Mouse (Mus musculus): ENCODE measurements at regions not wholly inside any gene's neighbourhood (a gene's known extent, or its start where the extent isn't known, plus 50 kb on each side); places are given as distances from the start of the nearest gene placed in this dataset.

- no peak for TF ChIP-seq EP300 (IDR thresholded peaks at IDR 0.05)
- no peak for TF ChIP-seq CTCF (IDR thresholded peaks at IDR 0.05)
Observed at GRCm38 (mm10) chr7:121218031-121218430, 136.6 kb downstream of the Otoa start.

Data from lung, postnatal 0 days (tissue).